Mouse (Mus musculus) stomach, embryonic 14.5 days (tissue): ENCODE results near the gene Wnt10a. TPM values are rescaled to one million over a fixed set of nuclear protein-coding genes. Genes with fewer than 3 reads are reported as not detected.

Experiments used
- polyA plus RNA-seq: library from polyadenylated mRNA; unstranded; fragments of >200 nt; fragmentation: Nextera tagmentation; extraction: Ambion mirVana; gene quantifications from 2 replicates; pipeline ENCODE4 v1.2.1, GENCODE M21; 2014

Gene Wnt10a
- polyA plus RNA-seq, 1 experiment from 2014 or later: 2.0 TPM

Other genes starting within 250 kb of the Wnt10a start
- gene Plcd4, start 248.6 kb upstream of the Wnt10a start, polyA plus RNA-seq: 0.83 TPM in 1 of 2 replicates, not detected in the other
- 40.5 and 43.0 TPM in 2 replicates for gene Usp37, start 247.2 kb upstream of the Wnt10a start, polyA plus RNA-seq
- 8.4 and 9.5 TPM in 2 replicates for gene Zfp142, start 203.3 kb upstream of the Wnt10a start, polyA plus RNA-seq
- gene Bcs1l, start 203.2 kb upstream of the Wnt10a start, polyA plus RNA-seq: 18.5 and 20.0 TPM in 2 replicates
- gene Rnf25, start 190.1 kb upstream of the Wnt10a start, polyA plus RNA-seq: 7.0 and 9.1 TPM in 2 replicates
- gene Stk36, start 190.1 kb upstream of the Wnt10a start, polyA plus RNA-seq: 8.4 and 8.9 TPM in 2 replicates
- gene Ttll4, start 129.8 kb upstream of the Wnt10a start, polyA plus RNA-seq: 24.3 and 26.4 TPM in 2 replicates
- gene Cyp27a1, start 77.9 kb upstream of the Wnt10a start, polyA plus RNA-seq: 7.1 and 10.6 TPM in 2 replicates
- 0.12 and 0.21 TPM in 2 replicates for gene Prkag3, start 42.3 kb upstream of the Wnt10a start, polyA plus RNA-seq
- gene Wnt6, start 19.6 kb upstream of the Wnt10a start, polyA plus RNA-seq: 0.97 and 1.9 TPM in 2 replicates
- 0.33 and 0.46 TPM in 2 replicates for gene Cdk5r2, start 63.4 kb downstream of the Wnt10a start, polyA plus RNA-seq
- gene Fev, start 93.9 kb downstream of the Wnt10a start, polyA plus RNA-seq: 1.2 TPM in 1 of 2 replicates, not detected in the other
- gene Cryba2, start 101.6 kb downstream of the Wnt10a start, polyA plus RNA-seq: 0.36 and 0.38 TPM in 2 replicates
- not detected in 2 replicates for gene Cfap65, start 144.1 kb downstream of the Wnt10a start, polyA plus RNA-seq
- gene Ihh, start 160.2 kb downstream of the Wnt10a start, polyA plus RNA-seq: 29.2 and 30.2 TPM in 2 replicates